Mouse (Mus musculus) C2C12 (cell line): ENCODE data around the gene Chml. TPM values are rescaled to one million over a fixed set of nuclear protein-coding genes. Genes with fewer than 3 reads are reported as not detected.

ENCODE experiments used
- H3K27me3 ChIP-seq: one replicate; pipeline ENCODE4 v1.6.1; 2011; ENCODE audit not compliant: control insufficient read depth, insufficient read depth, insufficient read length
- H3K36me3 ChIP-seq: one replicate; pipeline ENCODE4 v1.6.1; 2011; ENCODE audit not compliant: control insufficient read depth, insufficient read depth
- H3K4me3 ChIP-seq: one replicate; pipeline ENCODE4 v1.5.1; 2011; ENCODE audit warnings: mild to moderate bottlenecking, control low read depth; ENCODE audit not compliant: poor library complexity, insufficient read depth, severe bottlenecking
- H3K79me2 ChIP-seq: one replicate; pipeline ENCODE4 v1.6.1; 2011; ENCODE audit not compliant: control insufficient read depth, insufficient read depth
- H3K79me3 ChIP-seq: one replicate; pipeline ENCODE4 v1.6.1; 2011; ENCODE audit warnings: low read depth, control low read depth
- H3ac ChIP-seq: one replicate; pipeline ENCODE3; 2011; ENCODE audit warnings: low read depth; ENCODE audit not compliant: control insufficient read depth, insufficient read length
- CEBPB ChIP-seq: IDR thresholded peaks from one replicate; pipeline ENCODE4 v1.6.1; 2011; ENCODE audit warnings: low read depth, mild to moderate bottlenecking, control low read depth, moderate library complexity
- CTCF ChIP-seq: IDR thresholded peaks from one replicate; pipeline ENCODE4 v1.5.1; 2011; ENCODE audit not compliant: control insufficient read depth, insufficient read depth, insufficient read length
- FOSL1 ChIP-seq: IDR thresholded peaks from one replicate; pipeline ENCODE4 v1.8.0; 2011; ENCODE audit warnings: mild to moderate bottlenecking, low read length; ENCODE audit not compliant: poor library complexity, insufficient read depth, severe bottlenecking
- MAX ChIP-seq: IDR thresholded peaks from one replicate; pipeline ENCODE4 v1.6.1; 2011; ENCODE audit warnings: mild to moderate bottlenecking, control low read depth
- MYOD1 ChIP-seq: IDR thresholded peaks from one replicate; pipeline ENCODE4 v1.6.1; 2011; ENCODE audit warnings: low read depth; ENCODE audit not compliant: control insufficient read depth, insufficient read length
- MYOG ChIP-seq: IDR thresholded peaks from one replicate; pipeline ENCODE4 v1.6.1; 2011; ENCODE audit not compliant: control insufficient read depth, insufficient read length; ENCODE audit errors: extremely low read depth
- USF1 ChIP-seq: IDR thresholded peaks from one replicate; pipeline ENCODE4 v1.6.1; 2011; ENCODE audit warnings: low read depth, mild to moderate bottlenecking, control low read depth, moderate library complexity
- long read RNA-seq, 2 experiments: library from polyadenylated mRNA; unstranded; transcript quantifications; one replicate each; pipeline ENCODE4 v2.0.0; 2019 to 2020
- polyA plus RNA-seq: library from polyadenylated mRNA; unstranded; fragments of >200 nt; fragmentation: generic; extraction: Trizol; gene quantifications from one replicate; pipeline ENCODE4 v1.2.1, GENCODE M21; 2012; ENCODE audit warnings: missing spikeins

Chml gene
- polyA plus RNA-seq = 1.2 TPM
- long read RNA-seq, experiment 1, partial matches to known transcripts = 0 of 1 reads
- long read RNA-seq, experiment 1, other reads (novel, unspliced or antisense) = 1 of 1 reads
- long read RNA-seq, experiment 2, full-length matches to known transcripts = 6 of 7 reads
- long read RNA-seq, experiment 2, partial matches to known transcripts = 0 of 7 reads
- long read RNA-seq, experiment 2, other reads (novel, unspliced or antisense) = 1 of 7 reads

- Histone ChIP-seq H3K79me3 (no peaks in the 10 kb centered on the region), H3K27me3 (no peaks in the 10 kb centered on the region), H3K79me2 (peaks cover 21% of the 10 kb centered on the region), H3K4me3 (peak within 1 kb of the TSS; percentile 68), H3ac (peak within 1 kb of the TSS; percentile 65), H3K36me3 (no peaks in the 10 kb centered on the region)
- TF ChIP-seq CTCF (no peak), FOSL1 (no peak), MYOD1 (no peak), CEBPB (no peak), MYOG (no peak), USF1 (no peak), MAX (no peak)
These were observed at the start of gene Chml, which contains the start of gene Opn3 for GRCm38 (mm10) chr1:175692246-175692996. Gene Chml (minus strand): TSS chr1:175692901. Gene Opn3 (minus strand): TSS chr1:175692776.

GRCm38 (mm10) chr1:175725771-175726170 lies 33.1 kb upstream of the Chml start:
- no peaks in the 10 kb centered on the region for H3K79me2 ChIP-seq
- TF ChIP-seq CTCF = no peak
- TF ChIP-seq MAX = no peak
- no peak for TF ChIP-seq MYOD1
- no peak for TF ChIP-seq CEBPB
- TF ChIP-seq FOSL1 = no peak
- no peak overlapping the region for H3K4me3 ChIP-seq
- H3K27me3 ChIP-seq = no peaks in the 10 kb centered on the region
- no peak overlapping the region for H3ac ChIP-seq
- no peaks in the 10 kb centered on the region for H3K79me3 ChIP-seq
- no peaks in the 10 kb centered on the region for H3K36me3 ChIP-seq

- no peaks in the 10 kb centered on the region for H3K79me3 ChIP-seq
- H3K36me3 ChIP-seq = no peaks in the 10 kb centered on the region
- no peak for TF ChIP-seq FOSL1
- TF ChIP-seq CEBPB = no peak
- no peak for TF ChIP-seq MYOG
- TF ChIP-seq MAX = no peak
- TF ChIP-seq USF1 = no peak
- no peak for TF ChIP-seq CTCF
- H3K27me3 ChIP-seq = no peaks in the 10 kb centered on the region
- H3ac ChIP-seq = no peak overlapping the region
- H3K79me2 ChIP-seq = no peaks in the 10 kb centered on the region
- H3K4me3 ChIP-seq = no peak overlapping the region
These were observed 24.1 kb upstream of the Chml start for GRCm38 (mm10) chr1:175716832-175717231.

- no peak overlapping the region for H3ac ChIP-seq
- no peaks in the 10 kb centered on the region for H3K36me3 ChIP-seq
- H3K27me3 ChIP-seq = no peaks in the 10 kb centered on the region
- no peak overlapping the region for H3K4me3 ChIP-seq
- H3K79me3 ChIP-seq = no peaks in the 10 kb centered on the region
- no peaks in the 10 kb centered on the region for H3K79me2 ChIP-seq
- TF ChIP-seq USF1 (no peak), MYOD1 (no peak), FOSL1 (no peak), MAX (no peak), MYOG (no peak), CEBPB (no peak), CTCF (no peak)
These were observed 19.7 kb upstream of the Chml start for GRCm38 (mm10) chr1:175712338-175712909.

GRCm38 (mm10) chr1:175708013-175708412 lies 15.3 kb upstream of the Chml start:
- TF ChIP-seq MAX (no peak), CEBPB (no peak), FOSL1 (no peak), CTCF (no peak), MYOG (no peak), USF1 (no peak), MYOD1 (no peak)
- H3K27me3 ChIP-seq = no peaks in the 10 kb centered on the region
- H3K79me2 ChIP-seq = no peaks in the 10 kb centered on the region

GRCm38 (mm10) chr1:175707599-175707998 lies 14.9 kb upstream of the Chml start:
- Histone ChIP-seq H3ac (no peak overlapping the region), H3K79me3 (no peaks in the 10 kb centered on the region), H3K27me3 (no peaks in the 10 kb centered on the region), H3K36me3 (no peaks in the 10 kb centered on the region), H3K4me3 (no peak overlapping the region), H3K79me2 (no peaks in the 10 kb centered on the region)
- TF ChIP-seq USF1 = no peak
- TF ChIP-seq MAX = no peak
- TF ChIP-seq FOSL1 = no peak
- TF ChIP-seq MYOD1 = no peak
- TF ChIP-seq MYOG = no peak
- TF ChIP-seq CTCF = no peak
- TF ChIP-seq CEBPB = no peak

More at GRCm38 (mm10) chr1:175708013-175708412, 15.3 kb upstream of the Chml start:
- Histone ChIP-seq H3K36me3 (no peaks in the 10 kb centered on the region), H3ac (no peak overlapping the region), H3K4me3 (no peak overlapping the region), H3K79me3 (no peaks in the 10 kb centered on the region)
